Mouse (Mus musculus): ENCODE results near the gene Csf3. TPM values are rescaled to one million over a fixed set of nuclear protein-coding genes. Genes with fewer than 3 reads are reported as not detected.

Csf3 gene
- polyA plus RNA-seq, 1 experiment, result 0.22 TPM

DNA sequence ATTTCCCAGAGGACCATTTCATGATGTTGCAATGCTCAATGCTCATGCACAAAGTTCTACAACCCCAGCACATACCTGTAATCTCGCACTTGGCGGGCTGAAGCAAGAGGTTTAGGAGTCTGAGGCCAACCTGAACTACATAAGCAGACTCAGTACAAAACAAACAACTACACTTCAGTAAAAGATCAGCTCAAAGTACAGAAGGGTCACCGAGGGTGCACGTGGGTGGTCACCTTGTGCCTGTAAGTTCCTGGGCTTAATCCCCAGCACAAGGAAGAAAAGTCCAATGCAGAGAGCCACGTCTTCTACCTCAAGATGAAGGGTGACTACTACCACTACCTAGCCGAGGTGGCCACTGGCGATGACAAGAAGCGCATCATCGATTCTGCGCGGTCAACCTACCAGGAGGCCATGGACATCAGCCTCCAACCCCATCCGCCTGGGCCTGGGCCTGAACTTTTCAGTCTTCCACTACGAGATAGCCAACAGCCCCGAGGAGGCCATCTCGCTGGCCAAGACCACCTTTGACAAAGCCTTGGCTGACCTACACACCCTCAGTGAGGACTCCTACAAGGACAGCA, 25.0 kb downstream of the Csf3 start:
- TF ChIP-seq CTCF (IDR thresholded peaks at IDR 0.05; ENCODE audit: borderline replicate concordance, control insufficient read depth, extremely low read depth, insufficient read depth, low read length, poor library complexity), result no peak
- TF ChIP-seq POLR2A (IDR thresholded peaks at IDR 0.05; ENCODE audit: control insufficient read depth, extremely low read depth, insufficient read depth, low read length, poor library complexity), result no peak
- 0 out of 2 replicates have a peak, but pooled peaks cover 10% of the 10 kb centered on the region for H3K36me3 ChIP-seq (ENCODE audit: control insufficient read depth, insufficient read depth, low read length)
- peaks cover 5% of the 10 kb centered on the region for H3K4me1 ChIP-seq (replicated peaks; ENCODE audit: control insufficient read depth, insufficient read depth, low read length)
- 97% methylated on average over 15 of the region's 15 CpGs for WGBS
- H3K4me3 ChIP-seq (ENCODE audit: control insufficient read depth, insufficient read depth, low read length), result no peak overlapping the region
- DNase-seq, result no peak
- H3K27me3 ChIP-seq (ENCODE audit: control insufficient read depth, insufficient read depth, low read length), result no peaks in the 10 kb centered on the region
- H3K27ac ChIP-seq (ENCODE audit: control insufficient read depth, insufficient read depth, low read length), result no peak overlapping the region

DNA sequence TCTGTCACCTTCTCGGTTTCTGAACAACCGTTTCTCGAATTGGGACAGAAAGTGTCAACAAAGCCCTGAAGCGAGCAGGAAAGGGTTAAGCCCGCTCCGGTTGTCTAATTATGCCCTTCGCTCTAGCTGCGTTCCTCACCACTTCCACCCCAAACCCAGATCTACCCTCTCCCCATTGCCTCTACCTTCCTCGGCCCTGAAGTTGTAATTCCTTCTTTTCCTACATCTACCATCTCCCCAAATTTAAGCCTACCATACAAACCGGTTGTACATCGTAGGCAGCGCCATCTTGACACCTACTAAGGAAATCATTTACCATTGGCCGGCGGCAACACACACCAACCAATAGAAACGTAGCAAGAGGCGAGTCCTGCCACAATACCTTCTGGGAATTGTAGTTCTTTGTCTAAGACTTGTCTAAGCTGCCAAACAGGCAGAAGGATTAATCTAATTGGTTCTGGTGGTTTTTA, 28.1 kb downstream of the Csf3 start, which contains the start of gene Med24:
TSS of gene Med24 (minus strand) at position 317 of the 470 bp plus-strand sequence.
- no peaks in the 10 kb centered on the region for H3K27me3 ChIP-seq (ENCODE audit: control insufficient read depth, insufficient read depth, low read length)
- 0 out of 2 replicates have a peak, but pooled peaks cover 10% of the 10 kb centered on the region for H3K36me3 ChIP-seq (ENCODE audit: control insufficient read depth, insufficient read depth, low read length)
- H3K4me1 ChIP-seq (replicated peaks; ENCODE audit: control insufficient read depth, insufficient read depth, low read length), result peaks cover 5% of the 10 kb centered on the region
- peak within 1 kb of the TSS; percentile 61 for H3K4me3 ChIP-seq (ENCODE audit: control insufficient read depth, insufficient read depth, low read length)
- TF ChIP-seq POLR2A (IDR thresholded peaks at IDR 0.05; ENCODE audit: control insufficient read depth, extremely low read depth, insufficient read depth, low read length, poor library complexity) (no peak), CTCF (IDR thresholded peaks at IDR 0.05; ENCODE audit: borderline replicate concordance, control insufficient read depth, extremely low read depth, insufficient read depth, low read length, poor library complexity) (no peak)
- DNase-seq, result peak; percentile 85
- WGBS, result under 1% methylated on average over 16 of the region's 16 CpGs
- no peak within 1 kb of the TSS for H3K27ac ChIP-seq (ENCODE audit: control insufficient read depth, insufficient read depth, low read length)

DNA sequence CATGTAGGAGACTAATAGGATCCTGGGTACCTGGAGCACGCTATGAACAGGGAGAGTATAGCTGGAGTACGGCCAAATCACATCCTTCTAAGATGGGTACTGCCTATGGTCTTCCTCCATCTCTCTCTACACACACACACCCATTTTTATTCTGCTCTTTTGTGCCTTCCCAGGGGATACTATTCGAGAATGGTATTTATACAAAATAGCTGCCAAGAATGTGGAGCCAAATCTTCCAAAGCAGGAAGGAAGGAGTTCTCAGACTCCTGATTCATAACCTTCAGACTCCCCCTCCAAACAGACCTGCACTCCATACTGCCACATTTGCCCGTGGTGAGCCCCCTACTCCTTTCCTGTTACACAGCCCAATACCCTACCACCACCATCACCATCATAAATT, 29.7 kb downstream of the Csf3 start:
- peaks cover 5% of the 10 kb centered on the region for H3K4me1 ChIP-seq (replicated peaks; ENCODE audit: control insufficient read depth, insufficient read depth, low read length)
- H3K4me3 ChIP-seq (ENCODE audit: control insufficient read depth, insufficient read depth, low read length), result no peak overlapping the region
- no peaks in the 10 kb centered on the region for H3K27me3 ChIP-seq (ENCODE audit: control insufficient read depth, insufficient read depth, low read length)
- WGBS, result 87% methylated on average over 4 of the region's 4 CpGs
- 0 out of 2 replicates have a peak, but pooled peaks cover 5% of the 10 kb centered on the region for H3K36me3 ChIP-seq (ENCODE audit: control insufficient read depth, insufficient read depth, low read length)
- TF ChIP-seq POLR2A (IDR thresholded peaks at IDR 0.05; ENCODE audit: control insufficient read depth, extremely low read depth, insufficient read depth, low read length, poor library complexity) (no peak), CTCF (IDR thresholded peaks at IDR 0.05; ENCODE audit: borderline replicate concordance, control insufficient read depth, extremely low read depth, insufficient read depth, low read length, poor library complexity) (no peak)
- H3K27ac ChIP-seq (ENCODE audit: control insufficient read depth, insufficient read depth, low read length), result no peak overlapping the region
- no peak for DNase-seq

DNA sequence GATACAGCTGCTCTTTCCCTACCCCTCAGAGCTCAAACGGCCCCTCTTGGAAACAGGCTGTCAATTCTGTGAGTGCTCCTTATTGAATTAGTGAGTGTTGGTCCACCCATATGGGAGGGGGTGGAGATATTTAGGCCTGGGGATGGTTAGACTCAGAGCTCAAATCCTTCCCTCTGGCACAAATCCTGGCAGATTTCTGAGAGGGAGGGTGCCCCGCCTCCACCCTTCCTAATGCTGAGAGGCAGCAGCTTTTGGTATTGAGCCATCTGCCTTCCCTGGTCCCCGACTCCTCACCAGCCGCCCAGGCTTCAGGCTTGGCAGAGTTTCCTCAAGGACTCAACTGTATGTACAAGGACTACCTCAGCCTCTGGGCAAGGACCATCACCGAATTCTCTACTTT, 30.1 kb downstream of the Csf3 start:
- no peak for TF ChIP-seq POLR2A (IDR thresholded peaks at IDR 0.05; ENCODE audit: control insufficient read depth, extremely low read depth, insufficient read depth, low read length, poor library complexity)
- TF ChIP-seq CTCF (IDR thresholded peaks at IDR 0.05; ENCODE audit: borderline replicate concordance, control insufficient read depth, extremely low read depth, insufficient read depth, low read length, poor library complexity), result no peak

DNA sequence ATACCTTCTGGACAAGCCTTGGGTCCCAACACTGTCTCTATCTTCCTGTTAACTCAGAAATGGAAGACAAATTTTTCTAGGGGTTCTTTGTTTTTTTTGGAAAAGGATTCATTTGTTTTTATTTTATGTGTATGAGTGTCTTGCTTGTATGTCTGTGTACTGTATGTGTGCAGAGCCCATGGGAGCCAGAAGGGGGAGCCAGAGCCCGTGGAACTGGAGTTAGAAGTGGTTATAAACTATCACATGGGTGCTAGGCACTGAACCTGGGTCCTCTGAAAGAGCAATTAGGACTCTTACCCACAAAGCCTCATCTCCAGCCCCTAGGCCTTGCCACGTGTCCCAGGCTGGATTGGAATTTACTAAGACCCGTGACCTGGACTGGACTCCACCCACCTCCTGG, 33.0 kb downstream of the Csf3 start:
- WGBS, result 89% methylated on average over 3 of the region's 3 CpGs
- no peak for DNase-seq
- no peaks in the 10 kb centered on the region for H3K4me1 ChIP-seq (replicated peaks; ENCODE audit: control insufficient read depth, insufficient read depth, low read length)
- H3K27ac ChIP-seq (ENCODE audit: control insufficient read depth, insufficient read depth, low read length), result no peak overlapping the region
- H3K36me3 ChIP-seq (ENCODE audit: control insufficient read depth, insufficient read depth, low read length), result no peaks in the 10 kb centered on the region
- H3K27me3 ChIP-seq (ENCODE audit: control insufficient read depth, insufficient read depth, low read length), result no peaks in the 10 kb centered on the region
- no peak overlapping the region for H3K4me3 ChIP-seq (ENCODE audit: control insufficient read depth, insufficient read depth, low read length)
- TF ChIP-seq CTCF (IDR thresholded peaks at IDR 0.05; ENCODE audit: borderline replicate concordance, control insufficient read depth, extremely low read depth, insufficient read depth, low read length, poor library complexity), result no peak
- no peak for TF ChIP-seq POLR2A (IDR thresholded peaks at IDR 0.05; ENCODE audit: control insufficient read depth, extremely low read depth, insufficient read depth, low read length, poor library complexity)

More for the DNA sequence above, 30.1 kb downstream of the Csf3 start:
- 94% methylated on average over 5 of the region's 5 CpGs for WGBS
- Histone ChIP-seq H3K36me3 (ENCODE audit: control insufficient read depth, insufficient read depth, low read length) (0 out of 2 replicates have a peak, but pooled peaks cover 3% of the 10 kb centered on the region), H3K4me1 (replicated peaks; ENCODE audit: control insufficient read depth, insufficient read depth, low read length) (peaks cover 5% of the 10 kb centered on the region), H3K4me3 (ENCODE audit: control insufficient read depth, insufficient read depth, low read length) (no peak overlapping the region), H3K27ac (ENCODE audit: control insufficient read depth, insufficient read depth, low read length) (no peak overlapping the region), H3K27me3 (ENCODE audit: control insufficient read depth, insufficient read depth, low read length) (no peaks in the 10 kb centered on the region)
- DNase-seq, result no peak

DNA sequence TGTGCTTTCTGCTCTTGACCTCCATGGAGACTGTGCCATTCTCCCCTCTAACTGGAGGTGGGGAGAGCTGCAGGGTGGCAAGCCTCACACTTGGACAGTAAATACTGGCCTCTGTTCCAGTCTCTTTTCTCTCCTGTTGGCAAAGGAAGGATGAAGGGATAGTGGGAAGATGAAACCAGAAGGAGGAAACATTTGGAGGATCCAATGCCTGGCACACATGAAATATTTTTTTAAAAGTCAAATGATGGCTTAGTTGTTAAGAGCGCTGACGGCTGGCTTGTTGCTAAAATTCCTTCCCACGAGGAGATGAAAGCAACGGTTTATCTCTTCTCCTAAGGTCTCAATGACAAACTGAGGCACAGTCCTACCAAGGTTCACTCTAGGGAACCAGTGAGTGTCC, 34.0 kb downstream of the Csf3 start:
- H3K36me3 ChIP-seq (ENCODE audit: control insufficient read depth, insufficient read depth, low read length), result no peaks in the 10 kb centered on the region
- H3K27ac ChIP-seq (ENCODE audit: control insufficient read depth, insufficient read depth, low read length), result no peak overlapping the region
- H3K4me1 ChIP-seq (replicated peaks; ENCODE audit: control insufficient read depth, insufficient read depth, low read length), result peaks cover 2% of the 10 kb centered on the region; the same call in 1 of the 2 replicates
- 99% methylated on average over 4 of the region's 4 CpGs for WGBS
- no peak for TF ChIP-seq POLR2A (IDR thresholded peaks at IDR 0.05; ENCODE audit: control insufficient read depth, extremely low read depth, insufficient read depth, low read length, poor library complexity)
- no peak for TF ChIP-seq CTCF (IDR thresholded peaks at IDR 0.05; ENCODE audit: borderline replicate concordance, control insufficient read depth, extremely low read depth, insufficient read depth, low read length, poor library complexity)
- no peak for DNase-seq
- H3K4me3 ChIP-seq (ENCODE audit: control insufficient read depth, insufficient read depth, low read length), result no peak overlapping the region
- no peaks in the 10 kb centered on the region for H3K27me3 ChIP-seq (ENCODE audit: control insufficient read depth, insufficient read depth, low read length)
